Mouse (Mus musculus) heart, adult 2 months (tissue): ENCODE results near the gene D7Ertd443e. TPM values are rescaled to one million over a fixed set of nuclear protein-coding genes. Genes with fewer than 3 reads are reported as not detected.

Experiments used
- DNase-seq, 2 experiments: peaks; one replicate each; pipeline ENCODE4 v3.0.0; 2021
- H3K27ac ChIP-seq: fragments of 200-600 bp; 2 replicates; pipeline ENCODE4 v1.8.1; 2022
- H3K27me3 ChIP-seq: fragments of 200-500 bp; 2 replicates; pipeline ENCODE4 v1.6.1; 2012; ENCODE audit warnings: mild to moderate bottlenecking, low read length, inconsistent platforms, mixed read lengths; ENCODE audit not compliant: control insufficient read depth, insufficient read depth
- H3K36me3 ChIP-seq: fragments of 200-500 bp; 2 replicates; pipeline ENCODE4 v1.6.1; 2012; ENCODE audit warnings: low read length, inconsistent platforms; ENCODE audit not compliant: control insufficient read depth, insufficient read depth
- H3K4me1 ChIP-seq: fragments of 200-500 bp; 2 replicates; pipeline ENCODE4 v1.6.1; 2011; ENCODE audit warnings: low read length; ENCODE audit not compliant: control insufficient read depth, insufficient read depth
- H3K4me3 ChIP-seq: fragments of 200-600 bp; 2 replicates; pipeline ENCODE4 v1.8.1; 2022
- H3K79me2 ChIP-seq: fragments of 200-500 bp; replicated peaks from 2 replicates; pipeline ENCODE4 v1.6.1; 2012; ENCODE audit warnings: mild to moderate bottlenecking, inconsistent platforms, low read length, moderate library complexity, mixed read lengths; ENCODE audit not compliant: control insufficient read depth, insufficient read depth
- H3K9ac ChIP-seq: fragments of 200-500 bp; 2 replicates; pipeline ENCODE4 v1.6.1; 2012; ENCODE audit warnings: low read depth, mild to moderate bottlenecking, control low read depth, inconsistent platforms, low read length, mixed read lengths
- CTCF ChIP-seq: fragments of 200-600 bp; IDR thresholded peaks from 2 replicates; pipeline ENCODE4 v1.8.1; 2022; ENCODE audit warnings: antibody characterized with exemption, mild to moderate bottlenecking, moderate library complexity
- EP300 ChIP-seq: fragments of 200-500 bp; IDR thresholded peaks from 2 replicates; pipeline ENCODE4 v1.6.1; 2011; ENCODE audit warnings: low read depth, low read length, control low read depth; ENCODE audit not compliant: insufficient read depth
- POLR2A ChIP-seq: fragments of 200-500 bp; IDR thresholded peaks from 2 replicates; pipeline ENCODE4 v1.6.1; 2011; ENCODE audit warnings: mild to moderate bottlenecking, low read depth, low read length, control low read depth; ENCODE audit not compliant: insufficient read depth
- WGBS: fragments of 180-500 bp; shearing (Covaris S2); methylation state at CpG from one replicate; pipeline ENCODE4 v1.1.7; 2018; 5-methylcytosine and 5-hydroxymethylcytosine counted together
- intact Hi-C: fragments of 180-260 bp; cut with DNase I; formaldehyde crosslinking; loops from one replicate; pipeline ENCODE4 v1.15.1; 2025
- polyA plus RNA-seq: library from polyadenylated mRNA; depleted of rRNA; stranded (reverse); fragments of >200 nt; gene quantifications from 2 replicates; pipeline ENCODE4 v1.2.3, GENCODE M21; 2012
- total RNA-seq, 2 experiments: library from RNA; stranded (reverse); gene quantifications; 2 replicates each; pipeline ENCODE4 v1.2.3; 2021

The D7Ertd443e gene
- total and polyA plus RNA-seq, 3 experiments: 1.5 to 6.1 (median 3.5) TPM

- H3K27ac ChIP-seq: no peak overlapping the region
- intact Hi-C loops: no loop called here
Measured at GRCm38 (mm10) chr7:134238863-134239262, 146.6 kb downstream of the D7Ertd443e start.

GRCm38 (mm10) chr7:134237356-134237755 is 148.1 kb downstream of the D7Ertd443e start:
- WGBS: 76% methylated on average over 2 of the region's 2 CpGs
- Histone ChIP-seq H3K27ac (no peak overlapping the region), H3K9ac (no peak overlapping the region), H3K4me1 (no peaks in the 10 kb centered on the region), H3K36me3 (no peaks in the 10 kb centered on the region), H3K4me3 (no peak overlapping the region), H3K79me2 (no peaks in the 10 kb centered on the region), H3K27me3 (no peaks in the 10 kb centered on the region)
- TF ChIP-seq EP300: no peak
- TF ChIP-seq CTCF: no peak
- no peak for TF ChIP-seq POLR2A
- intact Hi-C loops: no loop called here
- DNase-seq: no peak

More at GRCm38 (mm10) chr7:134238863-134239262, 146.6 kb downstream of the D7Ertd443e start:
- WGBS: 98% methylated on average over 3 of the region's 3 CpGs
- Histone ChIP-seq H3K4me1 (no peaks in the 10 kb centered on the region), H3K9ac (no peak overlapping the region), H3K79me2 (no peaks in the 10 kb centered on the region), H3K27me3 (no peaks in the 10 kb centered on the region), H3K4me3 (no peak overlapping the region), H3K36me3 (no peaks in the 10 kb centered on the region)
- no peak for DNase-seq
- TF ChIP-seq CTCF (no peak), POLR2A (no peak), EP300 (no peak)

GRCm38 (mm10) chr7:134236727-134237126 is 148.7 kb downstream of the D7Ertd443e start:
- H3K9ac ChIP-seq: no peak overlapping the region
- H3K4me1 ChIP-seq: no peaks in the 10 kb centered on the region
- H3K27ac ChIP-seq: no peak overlapping the region
- intact Hi-C loops: no loop called here
- H3K27me3 ChIP-seq: no peaks in the 10 kb centered on the region
- no peak overlapping the region for H3K4me3 ChIP-seq
- no peaks in the 10 kb centered on the region for H3K36me3 ChIP-seq
- DNase-seq: no peak
- no peak for TF ChIP-seq CTCF
- no peak for TF ChIP-seq EP300
- no peak for TF ChIP-seq POLR2A
- no peaks in the 10 kb centered on the region for H3K79me2 ChIP-seq

- Histone ChIP-seq H3K79me2 (no peaks in the 10 kb centered on the region), H3K9ac (no peak overlapping the region), H3K4me1 (no peaks in the 10 kb centered on the region), H3K4me3 (no peak overlapping the region), H3K27me3 (no peaks in the 10 kb centered on the region), H3K36me3 (no peaks in the 10 kb centered on the region), H3K27ac (no peak overlapping the region)
- intact Hi-C loops: no loop called here
- 72% methylated on average over 2 of the region's 2 CpGs for WGBS
- no peak for TF ChIP-seq POLR2A
- no peak for TF ChIP-seq CTCF
- no peak for TF ChIP-seq EP300
- DNase-seq: no peak
Measured at GRCm38 (mm10) chr7:134235552-134235951, 149.9 kb downstream of the D7Ertd443e start.

GRCm38 (mm10) chr7:134231378-134232346 is 153.8 kb downstream of the D7Ertd443e start, which contains the start of gene Adam12:
Adam12 (minus strand) TSS chr7:134232146.
- 70% methylated on average over 14 of the region's 14 CpGs for WGBS

GRCm38 (mm10) chr7:134230708-134231107 is 154.8 kb downstream of the D7Ertd443e start:
- intact Hi-C loops: no loop called here
- H3K79me2 ChIP-seq: no peaks in the 10 kb centered on the region
- H3K4me1 ChIP-seq: no peaks in the 10 kb centered on the region; the same call in 1 of the 2 replicates
- no peaks in the 10 kb centered on the region for H3K36me3 ChIP-seq
- H3K27me3 ChIP-seq: no peaks in the 10 kb centered on the region
- no peak for TF ChIP-seq POLR2A
- no peak for TF ChIP-seq EP300
- TF ChIP-seq CTCF: no peak
- 77% methylated on average over 3 of the region's 3 CpGs for WGBS
- H3K27ac ChIP-seq: no peak overlapping the region
- H3K4me3 ChIP-seq: no peak overlapping the region
- DNase-seq: no peak
- no peak overlapping the region for H3K9ac ChIP-seq

More at GRCm38 (mm10) chr7:134231378-134232346, 153.8 kb downstream of the D7Ertd443e start, which contains the start of gene Adam12:
- no peak within 1 kb of the TSS for H3K27ac ChIP-seq
- no peaks in the 10 kb centered on the region for H3K79me2 ChIP-seq
- no peak for TF ChIP-seq CTCF
- TF ChIP-seq POLR2A: no peak
- no peak for TF ChIP-seq EP300
- H3K36me3 ChIP-seq: no peaks in the 10 kb centered on the region
- intact Hi-C loops: no loop called here
- H3K27me3 ChIP-seq: no peaks in the 10 kb centered on the region
- DNase-seq: no peak
- H3K4me1 ChIP-seq: no peaks in the 10 kb centered on the region; the same call in 1 of the 2 replicates
- no peak within 1 kb of the TSS for H3K9ac ChIP-seq
- H3K4me3 ChIP-seq: no peak within 1 kb of the TSS
